Mouse (Mus musculus): ENCODE measurements around the gene Celsr2. TPM values are rescaled to one million over a fixed set of nuclear protein-coding genes. Genes with fewer than 3 reads are reported as not detected.

Celsr2 gene
- polyA plus RNA-seq (2014; fragmentation: Nextera tagmentation; extraction: Ambion mirVana) = 50.4 and 56.7 TPM in 2 replicates

GRCm38 (mm10) chr3:108414857-108415830 is at the start of gene Celsr2:
Gene Celsr2, minus strand, starts transcription at chr3:108415552.
- ATAC-seq (ENCODE audit: low read depth) = peak; percentile 42
- peak within 1 kb of the TSS; percentile 94 for H3K4me3 ChIP-seq (ENCODE audit: low read depth, low read length)
- H3K36me3 ChIP-seq (ENCODE audit: control insufficient read depth, insufficient read depth, low read length) = peaks cover 15% of the 10 kb centered on the region
- H3K9me3 ChIP-seq (ENCODE audit: control insufficient read depth, low read length) = no peaks in the 10 kb centered on the region
- H3K4me1 ChIP-seq (ENCODE audit: control insufficient read depth, insufficient read depth, low read length) = peaks cover 37% of the 10 kb centered on the region
- peak within 1 kb of the TSS; percentile 85 for H3K27ac ChIP-seq (ENCODE audit: low read depth, low read length)
- WGBS = 3% methylated on average over 63 of the region's 67 CpGs
- H3K4me2 ChIP-seq (ENCODE audit: low read depth, low read length) = peak within 1 kb of the TSS; percentile 89
- no peaks in the 10 kb centered on the region for H3K27me3 ChIP-seq (ENCODE audit: control insufficient read depth, insufficient read depth, low read length)
- H3K9ac ChIP-seq (replicated peaks; ENCODE audit: low read depth, low read length) = peak within 1 kb of the TSS; percentile 93

GRCm38 (mm10) chr3:108458866-108459265 is 43.5 kb upstream of the Celsr2 start:
- H3K27me3 ChIP-seq (ENCODE audit: control insufficient read depth, insufficient read depth, low read length) = no peaks in the 10 kb centered on the region
- ATAC-seq (ENCODE audit: low read depth) = no peak
- no peaks in the 10 kb centered on the region for H3K4me1 ChIP-seq (ENCODE audit: control insufficient read depth, insufficient read depth, low read length)
- H3K9ac ChIP-seq (replicated peaks; ENCODE audit: low read depth, low read length) = no peak overlapping the region
- H3K36me3 ChIP-seq (ENCODE audit: control insufficient read depth, insufficient read depth, low read length) = no peaks in the 10 kb centered on the region
- 41% methylated on average over 10 of the region's 10 CpGs for WGBS
- no peaks in the 10 kb centered on the region for H3K9me3 ChIP-seq (ENCODE audit: control insufficient read depth, low read length)
- no peak overlapping the region for H3K4me3 ChIP-seq (ENCODE audit: low read depth, low read length)
- no peak overlapping the region for H3K4me2 ChIP-seq (ENCODE audit: low read depth, low read length)
- H3K27ac ChIP-seq (ENCODE audit: low read depth, low read length) = no peak overlapping the region

GRCm38 (mm10) chr3:108458380-108458779 is 43.0 kb upstream of the Celsr2 start:
- no peak overlapping the region for H3K9ac ChIP-seq (replicated peaks; ENCODE audit: low read depth, low read length)
- ATAC-seq (ENCODE audit: low read depth) = no peak

GRCm38 (mm10) chr3:108454172-108454571 is 38.8 kb upstream of the Celsr2 start:
- WGBS = 92% methylated on average over 1 of the region's 1 CpGs
- Histone ChIP-seq H3K9ac (replicated peaks; ENCODE audit: low read depth, low read length) (no peak overlapping the region), H3K4me2 (ENCODE audit: low read depth, low read length) (no peak overlapping the region), H3K36me3 (ENCODE audit: control insufficient read depth, insufficient read depth, low read length) (no peaks in the 10 kb centered on the region), H3K27ac (ENCODE audit: low read depth, low read length) (no peak overlapping the region), H3K9me3 (ENCODE audit: control insufficient read depth, low read length) (no peaks in the 10 kb centered on the region), H3K27me3 (ENCODE audit: control insufficient read depth, insufficient read depth, low read length) (no peaks in the 10 kb centered on the region), H3K4me3 (ENCODE audit: low read depth, low read length) (no peak overlapping the region), H3K4me1 (ENCODE audit: control insufficient read depth, insufficient read depth, low read length) (no peaks in the 10 kb centered on the region)
- no peak for ATAC-seq (ENCODE audit: low read depth)

More at GRCm38 (mm10) chr3:108458380-108458779, 43.0 kb upstream of the Celsr2 start:
- Histone ChIP-seq H3K4me3 (ENCODE audit: low read depth, low read length) (no peak overlapping the region), H3K36me3 (ENCODE audit: control insufficient read depth, insufficient read depth, low read length) (no peaks in the 10 kb centered on the region), H3K27me3 (ENCODE audit: control insufficient read depth, insufficient read depth, low read length) (no peaks in the 10 kb centered on the region), H3K4me1 (ENCODE audit: control insufficient read depth, insufficient read depth, low read length) (no peaks in the 10 kb centered on the region), H3K27ac (ENCODE audit: low read depth, low read length) (no peak overlapping the region), H3K9me3 (ENCODE audit: control insufficient read depth, low read length) (no peaks in the 10 kb centered on the region), H3K4me2 (ENCODE audit: low read depth, low read length) (no peak overlapping the region)
- WGBS = 63% methylated on average over 14 of the region's 14 CpGs

GRCm38 (mm10) chr3:108451969-108452368 is 36.6 kb upstream of the Celsr2 start:
- H3K4me2 ChIP-seq (ENCODE audit: low read depth, low read length) = no peak overlapping the region
- H3K9ac ChIP-seq (replicated peaks; ENCODE audit: low read depth, low read length) = no peak overlapping the region
- H3K9me3 ChIP-seq (ENCODE audit: control insufficient read depth, low read length) = no peaks in the 10 kb centered on the region
- no peaks in the 10 kb centered on the region for H3K4me1 ChIP-seq (ENCODE audit: control insufficient read depth, insufficient read depth, low read length)
- H3K27me3 ChIP-seq (ENCODE audit: control insufficient read depth, insufficient read depth, low read length) = no peaks in the 10 kb centered on the region
- H3K4me3 ChIP-seq (ENCODE audit: low read depth, low read length) = no peak overlapping the region
- 92% methylated on average over 2 of the region's 2 CpGs for WGBS
- no peaks in the 10 kb centered on the region for H3K36me3 ChIP-seq (ENCODE audit: control insufficient read depth, insufficient read depth, low read length)
- no peak overlapping the region for H3K27ac ChIP-seq (ENCODE audit: low read depth, low read length)
- no peak for ATAC-seq (ENCODE audit: low read depth)

GRCm38 (mm10) chr3:108445366-108445705 is 30.0 kb upstream of the Celsr2 start:
- H3K4me2 ChIP-seq (ENCODE audit: low read depth, low read length) = peak overlapping the region; percentile 97
- no peak; the same call in 1 of the 2 replicates for ATAC-seq (ENCODE audit: low read depth)
- no peaks in the 10 kb centered on the region for H3K9me3 ChIP-seq (ENCODE audit: control insufficient read depth, low read length)
- peaks cover 3% of the 10 kb centered on the region; the same call in 1 of the 2 replicates for H3K36me3 ChIP-seq (ENCODE audit: control insufficient read depth, insufficient read depth, low read length)
- H3K4me3 ChIP-seq (ENCODE audit: low read depth, low read length) = peak overlapping the region; percentile 60
- peak overlapping the region; percentile 60 for H3K27ac ChIP-seq (ENCODE audit: low read depth, low read length)
- WGBS = 15% methylated on average over 6 of the region's 6 CpGs
- H3K9ac ChIP-seq (replicated peaks; ENCODE audit: low read depth, low read length) = peak overlapping the region; percentile 60
- H3K27me3 ChIP-seq (ENCODE audit: control insufficient read depth, insufficient read depth, low read length) = no peaks in the 10 kb centered on the region
- H3K4me1 ChIP-seq (ENCODE audit: control insufficient read depth, insufficient read depth, low read length) = peaks cover 21% of the 10 kb centered on the region

- Histone ChIP-seq H3K9ac (replicated peaks; ENCODE audit: low read depth, low read length) (peak within 1 kb of the TSS; percentile 60), H3K27ac (ENCODE audit: low read depth, low read length) (peak within 1 kb of the TSS; percentile 60), H3K9me3 (ENCODE audit: control insufficient read depth, low read length) (no peaks in the 10 kb centered on the region), H3K4me1 (ENCODE audit: control insufficient read depth, insufficient read depth, low read length) (peaks cover 21% of the 10 kb centered on the region), H3K27me3 (ENCODE audit: control insufficient read depth, insufficient read depth, low read length) (no peaks in the 10 kb centered on the region), H3K4me3 (ENCODE audit: low read depth, low read length) (peak within 1 kb of the TSS; percentile 60), H3K4me2 (ENCODE audit: low read depth, low read length) (peak within 1 kb of the TSS; percentile 97), H3K36me3 (ENCODE audit: control insufficient read depth, insufficient read depth, low read length) (peaks cover 3% of the 10 kb centered on the region; the same call in 1 of the 2 replicates)
- WGBS = under 1% methylated on average over 41 of the region's 41 CpGs
- peak; percentile 95 for ATAC-seq (ENCODE audit: low read depth)
Observed at GRCm38 (mm10) chr3:108444698-108445365, 29.5 kb upstream of the Celsr2 start, which contains the start of gene Sars. Gene Sars, minus strand, starts transcription at chr3:108445209.

- H3K4me3 ChIP-seq (ENCODE audit: low read depth, low read length) = peak overlapping the region; percentile 60
- peak; percentile 45; the same call in 1 of the 2 replicates for ATAC-seq (ENCODE audit: low read depth)
- peaks cover 21% of the 10 kb centered on the region for H3K4me1 ChIP-seq (ENCODE audit: control insufficient read depth, insufficient read depth, low read length)
- H3K4me2 ChIP-seq (ENCODE audit: low read depth, low read length) = peak overlapping the region; percentile 97
- H3K9ac ChIP-seq (replicated peaks; ENCODE audit: low read depth, low read length) = peak overlapping the region; percentile 60
- H3K36me3 ChIP-seq (ENCODE audit: control insufficient read depth, insufficient read depth, low read length) = peaks cover 3% of the 10 kb centered on the region; the same call in 1 of the 2 replicates
- H3K9me3 ChIP-seq (ENCODE audit: control insufficient read depth, low read length) = no peaks in the 10 kb centered on the region
- H3K27ac ChIP-seq (ENCODE audit: low read depth, low read length) = no peak overlapping the region; the same call in 1 of the 2 replicates
- no peaks in the 10 kb centered on the region for H3K27me3 ChIP-seq (ENCODE audit: control insufficient read depth, insufficient read depth, low read length)
- WGBS = 24% methylated on average over 8 of the region's 8 CpGs
Observed at GRCm38 (mm10) chr3:108444029-108444428, 28.7 kb upstream of the Celsr2 start.
